Mouse (Mus musculus) MEL (cell line): ENCODE measurements at regions not wholly inside any gene's neighbourhood (a gene's known extent, or its start where the extent isn't known, plus 50 kb on each side); places are given as distances from the start of the nearest gene placed in this dataset.

ENCODE experiments used
- DNase-seq: peaks from one replicate; pipeline ENCODE4 v3.0.0; 2011; ENCODE audit warnings: low read depth, low spot score
- H3K27ac ChIP-seq: 2 replicates; pipeline ENCODE4 v1.5.1; 2012; ENCODE audit warnings: low read depth, mild to moderate bottlenecking, control low read depth, low read length, moderate library complexity; ENCODE audit not compliant: control insufficient read depth
- H3K27me3 ChIP-seq, 2 experiments: fragments of 150-350 bp in 1 of 2; sonication (generic) in 1 of 2; 2 replicates each; pipeline ENCODE4 v1.6.1; 2012; ENCODE audit warnings: low read length in 2 of 2, mild to moderate bottlenecking in 2 of 2, improper control_type of control experiment in 1 of 2, moderate library complexity in 1 of 2; ENCODE audit not compliant: insufficient read depth in 2 of 2, control insufficient read depth in 1 of 2
- H3K36me3 ChIP-seq, 2 experiments: 2 replicates each; pipeline ENCODE4 v1.6.1; 2012 to 2014; ENCODE audit warnings: low read length in 2 of 2, improper control_type of control experiment in 1 of 2, inconsistent platforms in 1 of 2, mild to moderate bottlenecking in 1 of 2; ENCODE audit not compliant: insufficient read depth in 2 of 2, control insufficient read depth in 1 of 2
- H3K4me1 ChIP-seq, 2 experiments: fragments of 150-350 bp in 1 of 2; sonication (generic) in 1 of 2; 2 replicates each; pipeline ENCODE4 v1.6.1; 2012; ENCODE audit warnings: low read length in 2 of 2, improper control_type of control experiment in 1 of 2, mild to moderate bottlenecking in 1 of 2; ENCODE audit not compliant: insufficient read depth in 2 of 2, control insufficient read depth in 1 of 2
- H3K4me3 ChIP-seq, 2 experiments: fragments of 150-350 bp in 1 of 2; sonication (generic) in 1 of 2; 2 replicates each; pipeline ENCODE4 v1.5.1; 2012; ENCODE audit warnings: low read depth in 2 of 2, low read length in 2 of 2, mild to moderate bottlenecking in 2 of 2, moderate library complexity in 2 of 2, control low read depth in 1 of 2, improper control_type of control experiment in 1 of 2; ENCODE audit not compliant: control insufficient read depth in 1 of 2, insufficient read depth in 1 of 2
- H3K79me2 ChIP-seq: 2 replicates; pipeline ENCODE4 v1.6.1; 2012; ENCODE audit warnings: mild to moderate bottlenecking, low read length, moderate library complexity; ENCODE audit not compliant: control insufficient read depth, poor library complexity, insufficient read depth
- H3K9ac ChIP-seq: 2 replicates; pipeline ENCODE4 v1.6.1; 2012; ENCODE audit warnings: low read depth, mild to moderate bottlenecking, control low read depth, low read length, moderate library complexity; ENCODE audit not compliant: control insufficient read depth, poor library complexity, severe bottlenecking
- H3K9me3 ChIP-seq: fragments of 150-350 bp; sonication (generic); replicated peaks from 2 replicates; pipeline ENCODE4 v1.6.1; 2012; ENCODE audit warnings: mild to moderate bottlenecking, low read length, improper control_type of control experiment, moderate library complexity; ENCODE audit not compliant: insufficient read depth
- BHLHE40 ChIP-seq: IDR thresholded peaks from 2 replicates; pipeline ENCODE4 v1.6.1; 2012; ENCODE audit warnings: low read depth, mild to moderate bottlenecking, inconsistent platforms, low read length, improper control_type of control experiment, borderline replicate concordance
- CTCF ChIP-seq, 3 experiments: IDR thresholded peaks in 2 of 3; conservative IDR thresholded peaks in 1 of 3; 2 replicates each; pipeline ENCODE4 v1.5.1; 2011 to 2012; ENCODE audit warnings: low read length in 3 of 3, low read depth in 2 of 3, mild to moderate bottlenecking in 2 of 3, improper control_type of control experiment in 1 of 3, inconsistent platforms in 1 of 3, mixed read lengths in 1 of 3, moderate library complexity in 1 of 3; ENCODE audit not compliant: control insufficient read depth in 1 of 3, insufficient read depth in 1 of 3, poor library complexity in 1 of 3, severe bottlenecking in 1 of 3
- ETS1 ChIP-seq: IDR thresholded peaks from 2 replicates; pipeline ENCODE4 v1.6.1; 2012; ENCODE audit warnings: low read depth, mild to moderate bottlenecking, inconsistent platforms, low read length, improper control_type of control experiment, moderate library complexity
- GATA1 ChIP-seq: IDR thresholded peaks from 2 replicates; pipeline ENCODE4 v1.6.1; 2011; ENCODE audit warnings: low read depth, low read length, improper control_type of control experiment
- HCFC1 ChIP-seq: IDR thresholded peaks from 2 replicates; pipeline ENCODE4 v1.6.1; 2012; ENCODE audit warnings: low read depth, mild to moderate bottlenecking, inconsistent platforms, low read length, improper control_type of control experiment, moderate library complexity
- MAX ChIP-seq: IDR thresholded peaks from 2 replicates; pipeline ENCODE4 v1.6.1; 2011; ENCODE audit warnings: low read length, improper control_type of control experiment
- MEF2A ChIP-seq: IDR thresholded peaks from 2 replicates; pipeline ENCODE4 v1.6.1; 2014; ENCODE audit warnings: low read depth, mild to moderate bottlenecking, inconsistent platforms, low read length, improper control_type of control experiment; ENCODE audit not compliant: poor library complexity, insufficient replicate concordance, severe bottlenecking; ENCODE audit errors: extremely low read depth
- MXI1 ChIP-seq: IDR thresholded peaks from 2 replicates; pipeline ENCODE4 v1.6.1; 2011; ENCODE audit warnings: mild to moderate bottlenecking, low read depth, low read length, improper control_type of control experiment
- MYB ChIP-seq: IDR thresholded peaks from 2 replicates; pipeline ENCODE4 v1.6.1; 2011; ENCODE audit warnings: mild to moderate bottlenecking, low read depth, low read length, improper control_type of control experiment
- MYC ChIP-seq: IDR thresholded peaks from 2 replicates; pipeline ENCODE4 v1.6.1; 2011; ENCODE audit warnings: low read depth, mild to moderate bottlenecking, low read length, improper control_type of control experiment, moderate library complexity
- NRF1 ChIP-seq: IDR thresholded peaks from 2 replicates; pipeline ENCODE4 v1.6.1; 2014; ENCODE audit warnings: low read depth, mild to moderate bottlenecking, inconsistent platforms, low read length, improper control_type of control experiment, moderate library complexity; ENCODE audit not compliant: poor library complexity, insufficient read depth, severe bottlenecking
- POLR2A ChIP-seq, 2 experiments: IDR thresholded peaks; 2 replicates each; pipeline ENCODE4 v1.6.1; 2011 to 2012; ENCODE audit warnings: low read length in 2 of 2, mild to moderate bottlenecking in 2 of 2, control low read depth in 1 of 2, improper control_type of control experiment in 1 of 2, low read depth in 1 of 2, moderate library complexity in 1 of 2; ENCODE audit not compliant: control insufficient read depth in 1 of 2, insufficient read depth in 1 of 2, poor library complexity in 1 of 2
- POLR2AphosphoS2 ChIP-seq: IDR thresholded peaks from 2 replicates; pipeline ENCODE4 v1.6.1; 2011; ENCODE audit warnings: low read length, improper control_type of control experiment
- RCOR1 ChIP-seq: IDR thresholded peaks from 2 replicates; pipeline ENCODE4 v1.6.1; 2012; ENCODE audit warnings: low read depth, mild to moderate bottlenecking, inconsistent platforms, low read length, improper control_type of control experiment
- SIN3A ChIP-seq: IDR thresholded peaks from 2 replicates; pipeline ENCODE4 v1.6.1; 2012; ENCODE audit warnings: low read length, improper control_type of control experiment, inconsistent platforms
- TAL1 ChIP-seq: IDR thresholded peaks from 2 replicates; pipeline ENCODE4 v1.6.1; 2012; ENCODE audit warnings: mild to moderate bottlenecking, inconsistent platforms, low read length, moderate library complexity, mixed read lengths
- TCF12 ChIP-seq: IDR thresholded peaks from 2 replicates; pipeline ENCODE4 v1.6.1; 2014; ENCODE audit warnings: low read depth, mild to moderate bottlenecking, inconsistent platforms, low read length, improper control_type of control experiment, moderate library complexity
- UBTF ChIP-seq: IDR thresholded peaks from 2 replicates; pipeline ENCODE4 v1.6.1; 2012; ENCODE audit warnings: low read depth, mild to moderate bottlenecking, inconsistent platforms, low read length, improper control_type of control experiment, moderate library complexity, borderline replicate concordance; ENCODE audit not compliant: insufficient read depth
- USF1 ChIP-seq: IDR thresholded peaks from 2 replicates; pipeline ENCODE4 v1.6.1; 2014; ENCODE audit warnings: low read depth, mild to moderate bottlenecking, inconsistent platforms, low read length, improper control_type of control experiment, moderate library complexity
- ZC3H11A ChIP-seq: IDR thresholded peaks from 2 replicates; pipeline ENCODE4 v1.6.1; 2012; ENCODE audit warnings: low read depth, mild to moderate bottlenecking, inconsistent platforms, low read length, improper control_type of control experiment
- ZMIZ1 ChIP-seq: IDR thresholded peaks from 2 replicates; pipeline ENCODE4 v1.6.1; 2012; ENCODE audit warnings: low read depth, mild to moderate bottlenecking, inconsistent platforms, low read length, improper control_type of control experiment, moderate library complexity

GRCm38 (mm10) chr8:102496698-102497097, 288.7 kb downstream of the Cdh11 start:
- Histone ChIP-seq H3K27ac (no peak overlapping the region), H3K27me3 (no peaks in the 10 kb centered on the region), H3K36me3 (no peaks in the 10 kb centered on the region), H3K9me3 (no peaks in the 10 kb centered on the region), H3K4me3 (no peak overlapping the region), H3K79me2 (no peaks in the 10 kb centered on the region), H3K4me1 (no peaks in the 10 kb centered on the region), H3K9ac (no peak overlapping the region)
- TF ChIP-seq TAL1 = no peak
- no peak for TF ChIP-seq SIN3A
- TF ChIP-seq MXI1 = no peak
- no peak for TF ChIP-seq MYC
- TF ChIP-seq NRF1 = no peak
- no peak for TF ChIP-seq ZMIZ1
- TF ChIP-seq ZC3H11A = no peak
- no peak for TF ChIP-seq MYB
- no peak for TF ChIP-seq MAX
- no peak for TF ChIP-seq UBTF
- no peak for TF ChIP-seq MEF2A
- no peak for TF ChIP-seq BHLHE40
- no peak for TF ChIP-seq HCFC1
- TF ChIP-seq USF1 = no peak
- no peak for TF ChIP-seq POLR2AphosphoS2
- no peak for TF ChIP-seq GATA1
- TF ChIP-seq ETS1 = no peak
- TF ChIP-seq CTCF (IDR thresholded peaks at IDR 0.05 in 2 of 3, conservative IDR thresholded peaks at IDR 0.05 in 1 of 3; ENCODE audit: control insufficient read depth in 1 of 3, insufficient read depth in 1 of 3, low read depth in 2 of 3, low read length in 3 of 3, poor library complexity in 1 of 3, severe bottlenecking in 1 of 3) = no peak
- TF ChIP-seq RCOR1 = no peak
- no peak for TF ChIP-seq TCF12
- DNase-seq = no peak

DNA sequence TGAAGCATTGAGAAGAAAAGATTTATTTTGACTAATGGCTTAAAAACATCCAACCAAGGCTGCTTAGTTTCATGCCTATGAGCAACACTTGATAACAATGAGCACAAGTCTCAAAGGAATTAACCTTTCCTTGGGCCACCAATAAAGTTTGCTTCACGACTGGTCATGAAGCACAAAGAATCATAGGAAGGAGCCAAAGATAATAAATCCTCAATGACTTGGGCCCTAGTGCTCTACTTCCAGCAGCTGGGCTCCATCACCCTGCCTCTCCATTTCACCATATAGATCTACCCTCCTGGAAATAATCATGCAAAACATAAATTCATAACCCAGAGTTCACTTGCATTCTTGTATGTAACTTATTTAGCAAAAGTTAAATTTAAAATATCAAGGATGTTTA, 289.4 kb downstream of the Cdh11 start:
- DNase-seq = no peak

More for the DNA sequence above, 289.4 kb downstream of the Cdh11 start:
- H3K4me3 ChIP-seq = no peak overlapping the region
- no peak overlapping the region for H3K9ac ChIP-seq
- no peak for TF ChIP-seq POLR2A (IDR thresholded peaks at IDR 0.05; ENCODE audit: control insufficient read depth in 1 of 2, insufficient read depth in 1 of 2, low read depth in 1 of 2, low read length in 2 of 2, poor library complexity in 1 of 2)
- TF ChIP-seq, all 39 proteins: peak for 0
- H3K4me1 ChIP-seq = no peaks in the 10 kb centered on the region
- no peak overlapping the region for H3K27ac ChIP-seq
- H3K27me3 ChIP-seq = no peaks in the 10 kb centered on the region
- H3K9me3 ChIP-seq = no peaks in the 10 kb centered on the region
- H3K79me2 ChIP-seq = no peaks in the 10 kb centered on the region
- H3K36me3 ChIP-seq = no peaks in the 10 kb centered on the region
